Mouse (Mus musculus) WW6 (cell line): ENCODE results near the gene Map3k13.
A peak's percentile ranks its signal among the peaks of the same experiment; 100 is the strongest.

Experiments used
- DNase-seq: peaks from one replicate; pipeline ENCODE4 v3.0.0-alpha.2; 2013; ENCODE audit warnings: low read depth, low spot score

Gene Map3k13

GRCm38 (mm10) chr16:21807786-21808185 is 13.6 kb downstream of the Map3k13 start:
- DNase-seq: peak; percentile 66

DNA sequence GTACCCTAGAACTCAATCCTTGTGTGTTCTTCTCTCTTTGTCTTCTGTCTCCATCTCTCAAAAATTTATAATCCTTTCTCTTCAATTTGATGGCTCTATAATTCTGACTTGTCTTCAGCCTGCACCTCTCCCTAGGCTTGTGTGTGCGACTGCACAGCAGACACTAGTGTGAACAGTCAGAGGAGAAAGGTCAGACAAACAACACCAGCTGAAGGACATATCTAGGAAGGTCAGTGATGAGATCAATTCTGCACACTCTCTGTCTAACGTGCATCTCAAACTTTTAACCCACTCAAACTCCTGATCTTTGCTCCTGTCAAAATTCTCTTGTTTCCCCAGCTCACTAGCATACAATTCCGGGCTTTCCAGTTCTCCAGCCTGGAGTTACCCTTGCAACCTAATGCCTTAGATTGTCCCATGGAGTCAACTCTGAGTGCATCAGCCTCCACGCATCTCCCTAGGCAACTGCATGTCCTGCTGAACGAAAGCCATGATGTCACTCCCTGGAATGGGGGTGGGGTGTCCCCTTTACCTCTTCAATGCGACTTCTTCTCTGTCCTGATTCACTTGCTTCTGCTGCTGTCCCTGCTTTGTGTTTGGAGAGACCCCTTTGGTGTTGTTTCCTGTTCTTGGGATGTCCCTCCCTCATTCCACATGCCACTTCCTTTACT is 19.2 kb downstream of the Map3k13 start:
- no peak for DNase-seq

DNA sequence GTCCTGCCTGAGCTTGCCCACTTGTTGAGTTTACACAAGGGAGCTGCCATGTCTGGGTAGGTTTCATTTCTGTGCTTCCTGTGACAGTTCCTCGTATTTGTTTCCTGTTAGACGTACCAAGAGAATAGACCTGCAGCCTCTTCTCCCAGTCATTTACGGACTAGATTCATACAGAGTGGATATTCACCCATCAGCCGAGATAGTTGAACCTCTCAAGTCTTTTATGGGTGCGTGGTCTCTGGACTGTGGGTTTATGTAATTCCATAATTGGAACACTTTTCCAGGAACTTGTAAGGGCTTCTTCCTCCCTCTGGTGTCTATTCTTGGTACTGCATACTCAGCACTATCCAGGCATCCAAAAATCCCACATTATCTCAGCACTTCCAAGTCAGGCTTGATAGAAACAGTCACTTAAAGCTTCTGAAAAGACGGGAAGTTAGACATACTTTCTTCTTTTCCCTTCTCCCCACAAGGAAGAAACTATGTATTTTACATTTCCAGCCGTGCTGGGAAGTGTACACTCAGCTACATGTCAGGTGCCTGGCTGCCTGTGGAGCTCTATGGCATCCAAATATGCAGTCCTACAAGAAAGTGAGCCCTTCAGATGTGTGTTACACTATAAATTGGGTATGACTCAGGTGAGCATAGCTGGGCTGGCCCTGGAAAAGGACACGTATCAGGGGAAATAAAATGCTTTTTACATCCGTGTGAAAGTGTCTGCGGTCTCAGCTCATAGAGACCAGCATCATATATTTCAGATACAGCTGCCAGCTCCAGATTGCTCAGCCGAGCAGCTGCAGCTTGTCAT is 20.9 kb downstream of the Map3k13 start:
- DNase-seq: no peak

GRCm38 (mm10) chr16:21815669-21816010 is 21.5 kb downstream of the Map3k13 start:
- no peak for DNase-seq

DNA sequence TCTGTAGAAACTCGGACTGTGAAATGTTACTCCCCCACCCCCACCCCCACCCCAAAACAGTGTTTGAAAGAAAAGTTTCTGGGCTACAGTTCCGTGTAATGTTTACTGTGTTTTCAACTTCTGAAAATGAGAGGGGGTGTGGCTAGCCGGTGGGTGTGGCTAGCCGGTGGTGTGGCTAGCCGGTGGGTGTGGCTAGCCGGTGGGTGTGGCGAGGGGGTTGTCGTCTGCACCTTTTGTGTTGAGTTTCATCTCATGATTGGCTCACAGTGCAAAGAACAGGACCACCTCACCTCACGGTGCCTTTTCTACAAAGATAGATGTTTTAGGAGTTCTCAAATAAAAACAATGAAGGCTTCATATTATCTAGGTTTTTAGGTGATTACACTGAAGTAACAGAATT is 24.0 kb downstream of the Map3k13 start:
- DNase-seq: no peak

- DNase-seq: no peak
Observed at GRCm38 (mm10) chr16:21818629-21819028, 24.5 kb downstream of the Map3k13 start.

DNA sequence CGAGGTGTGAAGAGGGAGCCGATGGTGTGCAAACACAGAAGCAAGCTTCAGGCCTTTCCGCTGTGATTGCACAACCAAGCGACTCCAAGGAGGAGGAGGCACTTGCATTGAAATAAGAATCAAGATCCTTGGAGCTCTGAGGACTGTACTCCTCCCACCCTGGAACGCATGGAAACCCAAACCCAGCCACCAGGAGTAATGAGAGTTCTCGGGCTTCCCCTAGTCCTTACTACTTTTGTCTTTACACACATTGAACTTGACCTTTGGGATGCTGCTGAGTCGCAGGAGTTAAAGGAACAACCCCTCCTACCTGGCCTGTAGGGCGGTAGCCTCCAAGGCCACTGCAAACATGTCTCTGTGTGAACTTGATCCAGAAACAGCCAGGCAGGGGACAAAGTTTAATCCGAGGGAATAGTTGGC is 31.5 kb downstream of the Map3k13 start:
- DNase-seq: no peak

- no peak for DNase-seq
Observed at GRCm38 (mm10) chr16:21827153-21827552, 33.0 kb downstream of the Map3k13 start.

- no peak for DNase-seq
Observed at GRCm38 (mm10) chr16:21827581-21827980, 33.4 kb downstream of the Map3k13 start.

DNA sequence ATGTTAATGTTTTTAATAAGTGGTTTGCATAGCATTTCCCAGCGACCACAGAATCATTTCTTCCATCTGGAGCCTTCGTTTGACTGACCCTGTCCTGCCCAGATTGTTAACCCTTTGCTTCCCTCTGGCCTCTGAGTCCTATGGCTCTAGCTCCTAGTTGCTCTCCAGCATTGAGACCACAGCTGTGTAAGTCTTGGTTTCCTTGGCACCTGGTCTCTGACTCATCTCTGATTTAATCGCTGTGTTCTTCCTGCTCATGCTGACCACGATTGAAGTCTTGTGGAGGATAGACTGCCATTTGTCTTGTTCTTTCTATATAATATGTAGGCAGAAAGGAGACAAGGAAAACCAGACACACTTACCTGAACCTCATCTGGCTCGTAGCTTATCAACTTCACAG is 35.6 kb downstream of the Map3k13 start:
- no peak for DNase-seq

GRCm38 (mm10) chr16:21830784-21831183 is 36.6 kb downstream of the Map3k13 start:
- DNase-seq: no peak

DNA sequence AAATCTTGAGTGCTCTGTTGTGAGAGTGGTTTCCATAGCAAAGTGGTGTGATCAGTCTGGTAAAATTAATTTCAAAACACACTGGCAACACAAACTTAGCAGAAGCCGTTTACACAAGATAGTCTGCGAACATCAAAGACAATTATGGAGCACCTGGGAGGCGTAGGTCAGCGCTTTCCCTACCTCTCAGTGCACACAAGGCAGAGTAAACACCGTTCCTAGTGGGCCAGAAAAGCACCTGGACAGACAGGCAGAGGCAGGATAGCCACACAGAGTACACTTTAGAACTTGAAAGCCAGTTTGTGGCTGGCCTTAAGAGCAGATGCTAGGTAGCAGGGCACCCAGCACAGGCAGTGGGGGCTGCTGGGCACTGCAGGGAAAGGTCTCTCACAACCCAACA is 37.6 kb downstream of the Map3k13 start:
- DNase-seq: no peak

DNA sequence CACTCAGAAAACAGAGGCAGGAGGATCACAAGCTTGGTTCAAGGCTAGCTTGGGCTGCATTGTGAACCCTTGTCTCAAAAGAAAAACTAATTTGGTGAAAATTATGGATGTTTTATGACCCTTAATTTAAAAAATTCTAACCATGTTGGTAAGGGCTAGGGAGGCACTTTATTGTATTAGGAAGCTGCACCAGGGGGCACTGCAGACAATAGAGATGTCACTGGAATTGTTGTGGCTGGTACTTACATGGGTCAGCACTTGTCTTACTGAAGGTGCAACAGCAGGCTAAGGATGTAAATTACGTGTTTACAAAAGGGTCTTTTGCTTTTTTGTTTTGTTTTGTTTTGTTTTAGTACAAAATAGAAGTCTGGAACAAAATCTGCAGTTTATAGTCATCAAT is 39.3 kb downstream of the Map3k13 start:
- no peak for DNase-seq

- no peak for DNase-seq
Observed at GRCm38 (mm10) chr16:21833970-21834369, 39.8 kb downstream of the Map3k13 start.

GRCm38 (mm10) chr16:21834866-21835583 is 40.9 kb downstream of the Map3k13 start:
- DNase-seq: no peak

DNA sequence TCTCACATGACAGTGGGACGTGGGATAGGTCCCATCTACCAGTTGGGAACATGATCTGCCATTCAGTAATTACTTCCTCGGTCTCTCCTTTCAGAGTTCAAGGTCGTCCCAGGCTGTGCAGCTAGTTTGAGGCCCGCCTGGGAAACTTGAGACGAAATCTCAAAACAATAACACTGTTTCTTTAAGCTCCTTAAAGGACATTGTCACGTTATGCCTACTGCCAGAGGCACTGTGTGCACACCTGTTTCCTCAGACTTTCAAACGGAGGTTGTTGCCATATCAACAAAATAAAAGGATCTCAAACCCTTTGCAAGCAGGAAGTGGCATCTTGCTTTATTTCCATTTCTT is 41.4 kb downstream of the Map3k13 start:
- DNase-seq: no peak

GRCm38 (mm10) chr16:21836311-21837072 is 42.3 kb downstream of the Map3k13 start:
- DNase-seq: no peak

DNA sequence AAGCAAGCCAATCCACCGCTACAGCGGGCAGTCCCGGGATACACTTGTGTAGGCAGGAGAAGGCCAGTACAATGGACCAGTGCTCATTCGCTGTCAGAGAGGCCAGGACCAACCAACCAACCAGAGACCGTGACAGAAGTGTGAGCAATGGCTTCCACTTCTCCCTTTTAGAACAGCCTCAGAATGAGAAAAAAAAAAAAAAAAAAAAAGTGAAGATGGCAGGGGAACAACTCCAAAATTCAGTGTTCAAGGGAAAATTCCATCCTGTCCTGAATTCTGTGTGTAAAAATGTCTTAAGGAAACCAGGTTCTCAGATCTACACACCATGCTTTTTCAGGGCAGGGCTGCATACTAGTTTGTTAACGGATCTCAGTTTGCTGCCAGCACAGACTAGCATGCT is 43.5 kb downstream of the Map3k13 start:
- no peak for DNase-seq

DNA sequence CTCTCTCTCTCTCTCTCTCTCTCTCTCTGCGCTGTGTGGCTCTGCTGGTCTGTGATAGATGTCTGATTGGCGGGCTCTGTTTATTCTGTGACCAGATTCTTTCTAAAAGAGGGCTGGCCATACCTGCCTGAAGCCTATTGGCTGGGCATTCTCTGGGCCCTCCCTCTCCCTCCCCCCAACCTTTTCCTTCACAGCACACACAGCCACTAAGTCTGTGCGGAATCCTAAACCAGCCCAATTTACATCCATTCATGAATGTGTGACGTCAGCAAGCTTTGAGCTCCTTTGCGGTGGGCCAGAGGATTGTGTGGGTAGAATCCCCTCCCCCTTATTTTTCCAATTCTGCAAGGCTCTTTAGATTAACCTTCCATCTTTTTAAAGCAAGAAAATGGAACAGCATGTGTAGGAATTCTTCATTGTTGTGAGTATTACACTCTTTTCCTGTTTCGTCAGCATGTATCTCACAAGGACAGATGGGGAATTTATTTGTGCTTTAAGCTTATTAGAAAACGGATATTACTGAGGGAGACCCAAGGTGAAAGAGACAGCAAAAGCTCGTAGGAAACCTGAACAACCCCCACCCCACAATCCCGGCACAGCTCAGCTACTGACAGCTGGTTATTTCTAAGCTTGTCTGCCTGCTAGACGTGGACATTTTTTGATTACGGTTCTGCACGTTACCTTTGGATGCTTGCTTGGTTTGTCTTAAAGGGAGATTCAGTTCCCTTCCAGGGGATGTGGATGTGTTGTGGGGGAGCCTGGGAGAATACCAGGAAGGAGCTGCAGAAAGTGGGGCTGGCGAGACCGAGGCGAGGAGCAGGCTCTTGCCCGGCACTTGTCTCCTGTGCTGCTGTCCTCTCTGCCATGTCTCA is 51.9 kb downstream of the Map3k13 start:
- DNase-seq: peak; percentile 39

GRCm38 (mm10) chr16:21848444-21848843 is 54.3 kb downstream of the Map3k13 start:
- DNase-seq: no peak

GRCm38 (mm10) chr16:21848847-21849246 is 54.7 kb downstream of the Map3k13 start:
- DNase-seq: no peak
